Mouse (Mus musculus) macrophage (primary cell): ENCODE measurements at regions not wholly inside any gene's neighbourhood (a gene's known extent, or its start where the extent isn't known, plus 50 kb on each side); places are given as distances from the start of the nearest gene placed in this dataset.

Experiments used
- H3K27ac ChIP-seq: fragments of 350-480 bp; formaldehyde crosslinking; 2 replicates; pipeline ENCODE4 v1.9.0; 2021
- H3K36me3 ChIP-seq: fragments of 350-480 bp; formaldehyde crosslinking; 2 replicates; pipeline ENCODE4 v1.9.0; 2021; ENCODE audit errors: inconsistent target
- H3K4me3 ChIP-seq: fragments of 350-480 bp; formaldehyde crosslinking; 2 replicates; pipeline ENCODE4 v1.9.0; 2021; ENCODE audit errors: inconsistent target
- H3K79me2 ChIP-seq: fragments of 350-480 bp; formaldehyde crosslinking; 2 replicates; pipeline ENCODE4 v1.9.0; 2021; ENCODE audit errors: inconsistent target
- WGBS: methylation state at CpG from one replicate; pipeline ENCODE4 v1.1.7; 2026; ENCODE audit warnings: inconsistent platforms; ENCODE audit not compliant: missing documents; 5-methylcytosine and 5-hydroxymethylcytosine counted together

DNA sequence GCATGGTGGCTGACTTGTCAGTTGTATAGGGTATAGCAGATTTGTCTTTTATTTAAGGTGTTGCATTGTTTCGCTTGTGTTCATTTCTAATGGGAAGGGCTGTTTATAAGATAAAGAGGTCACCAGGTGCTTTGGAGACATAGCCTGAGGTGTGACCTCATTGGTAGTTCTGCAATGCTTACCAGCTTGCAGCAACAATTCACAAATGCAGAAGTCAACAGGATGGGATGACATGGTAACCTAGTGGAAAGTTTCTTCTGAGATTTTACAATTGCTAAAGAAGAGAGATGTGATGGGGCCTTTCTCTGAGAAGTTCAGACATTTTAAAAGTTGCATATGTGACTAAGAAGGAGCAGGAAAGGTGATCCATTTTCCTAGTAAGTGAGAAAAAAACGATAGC lies 255.8 kb upstream of the Mmadhc start:
- Histone ChIP-seq H3K79me2 (no peaks in the 10 kb centered on the region), H3K36me3 (no peaks in the 10 kb centered on the region), H3K4me3 (no peak overlapping the region), H3K27ac (no peak overlapping the region)
- 87% methylated on average over 2 of the region's 2 CpGs for WGBS

- 80% methylated on average over 8 of the region's 8 CpGs for WGBS
- no peak overlapping the region for H3K27ac ChIP-seq
- H3K79me2 ChIP-seq: no peaks in the 10 kb centered on the region
- no peak overlapping the region for H3K4me3 ChIP-seq
- H3K36me3 ChIP-seq: no peaks in the 10 kb centered on the region
Observed at GRCm38 (mm10) chr2:50549871-50550270, 253.3 kb upstream of the Mmadhc start.

DNA sequence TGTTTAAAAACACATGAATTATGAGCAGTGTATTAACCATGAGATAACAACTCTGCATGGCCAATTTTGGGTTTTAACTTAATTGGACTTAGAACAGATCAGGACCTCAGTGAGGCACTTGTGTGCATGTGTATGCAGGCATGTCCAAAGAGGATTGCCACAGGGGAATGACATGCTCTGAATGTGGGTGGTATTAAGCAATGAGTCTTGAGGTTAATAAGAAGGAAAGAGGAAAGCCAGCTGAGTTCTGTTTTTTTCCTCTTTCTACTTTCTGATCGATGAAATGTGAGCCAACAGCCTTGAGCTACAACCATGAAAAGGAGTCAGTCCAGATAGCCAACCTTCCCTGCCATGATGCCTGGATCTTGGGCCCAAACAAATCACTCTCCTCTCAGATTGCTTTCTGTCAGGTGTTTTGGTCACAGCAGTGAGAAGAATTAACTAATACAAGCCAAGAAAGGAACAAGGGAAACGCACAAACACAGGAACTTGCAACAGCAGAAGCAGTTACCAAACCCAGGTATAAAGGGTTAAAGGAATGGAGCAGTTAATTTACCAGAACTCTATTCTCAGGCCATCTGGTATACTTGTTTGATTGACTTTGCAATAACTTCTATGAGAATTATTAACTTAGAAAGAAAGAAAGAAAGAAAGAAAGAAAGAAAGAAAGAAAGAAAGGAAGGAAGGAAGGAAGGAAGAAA lies 243.3 kb upstream of the Mmadhc start:
- Histone ChIP-seq H3K4me3 (no peak overlapping the region), H3K79me2 (no peaks in the 10 kb centered on the region), H3K36me3 (no peaks in the 10 kb centered on the region), H3K27ac (no peak overlapping the region)
- 10% methylated on average over 2 of the region's 2 CpGs for WGBS

- H3K27ac ChIP-seq: no peak overlapping the region
- no peak overlapping the region for H3K4me3 ChIP-seq
- no peaks in the 10 kb centered on the region for H3K79me2 ChIP-seq
- 62% methylated on average over 5 of the region's 5 CpGs for WGBS
- H3K36me3 ChIP-seq: no peaks in the 10 kb centered on the region
Observed at GRCm38 (mm10) chr2:50538068-50538467, 241.5 kb upstream of the Mmadhc start.

DNA sequence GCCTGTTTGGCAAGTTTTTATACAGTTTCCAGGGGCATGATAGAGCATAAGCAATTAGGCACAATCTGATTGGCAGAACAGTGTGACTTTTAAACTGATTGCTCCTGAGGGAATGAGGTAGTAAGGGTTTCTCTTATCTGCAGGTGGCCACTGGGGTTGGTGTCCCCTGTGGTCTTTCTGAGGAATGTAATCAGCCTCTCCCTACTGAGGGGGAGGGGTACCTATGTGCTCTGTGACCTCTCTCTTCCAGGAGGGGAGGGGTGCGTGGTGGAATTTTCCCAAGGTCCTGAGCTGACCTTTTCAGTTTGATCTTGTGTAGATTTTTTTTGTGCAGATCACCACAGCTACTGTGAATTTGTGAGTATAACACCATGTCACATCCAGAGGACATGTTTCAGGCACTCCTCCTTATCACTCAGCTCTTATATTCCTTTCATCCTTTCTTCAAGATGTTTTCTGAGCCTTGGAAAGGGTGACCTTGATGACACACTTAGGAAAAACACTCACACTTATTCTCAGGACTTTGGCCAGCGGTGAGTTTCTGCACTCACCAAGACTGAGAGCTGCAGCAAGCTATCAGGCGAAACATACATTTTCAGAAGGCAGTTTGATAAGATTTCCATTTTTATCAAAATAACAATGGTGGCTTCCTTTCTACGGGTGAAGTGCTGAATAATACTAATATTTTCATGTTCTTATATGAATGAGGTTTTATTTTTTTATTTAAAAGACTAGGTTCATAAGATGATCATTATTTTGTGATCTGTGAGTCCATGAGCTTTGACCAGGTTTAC lies 238.7 kb upstream of the Mmadhc start:
- Histone ChIP-seq H3K27ac (no peak overlapping the region), H3K79me2 (no peaks in the 10 kb centered on the region)
- WGBS: 98% methylated on average over 4 of the region's 4 CpGs

DNA sequence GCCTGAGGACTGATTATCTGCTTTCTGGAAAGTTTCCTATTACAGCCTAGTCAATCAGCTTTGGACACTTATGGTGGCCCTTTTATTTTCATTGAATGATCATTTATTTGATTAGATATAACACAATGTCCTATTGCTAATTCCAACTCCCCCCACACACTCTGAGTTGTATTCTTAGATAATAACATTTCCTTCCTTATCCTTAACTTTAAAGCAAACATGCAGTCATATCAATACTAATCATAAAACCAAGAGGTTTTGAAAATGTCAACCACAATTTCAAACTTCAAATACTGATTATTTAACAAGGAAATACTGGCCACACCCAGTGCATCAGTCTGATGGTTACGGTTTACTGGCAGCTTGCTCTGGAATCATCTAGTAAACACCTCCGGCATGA lies 237.1 kb upstream of the Mmadhc start:
- Histone ChIP-seq H3K27ac (no peak overlapping the region), H3K36me3 (no peaks in the 10 kb centered on the region), H3K79me2 (no peaks in the 10 kb centered on the region), H3K4me3 (no peak overlapping the region)
- 100% methylated on average over 2 of the region's 2 CpGs for WGBS

More for the DNA sequence above, 238.7 kb upstream of the Mmadhc start:
- no peaks in the 10 kb centered on the region for H3K36me3 ChIP-seq
- no peak overlapping the region for H3K4me3 ChIP-seq

DNA sequence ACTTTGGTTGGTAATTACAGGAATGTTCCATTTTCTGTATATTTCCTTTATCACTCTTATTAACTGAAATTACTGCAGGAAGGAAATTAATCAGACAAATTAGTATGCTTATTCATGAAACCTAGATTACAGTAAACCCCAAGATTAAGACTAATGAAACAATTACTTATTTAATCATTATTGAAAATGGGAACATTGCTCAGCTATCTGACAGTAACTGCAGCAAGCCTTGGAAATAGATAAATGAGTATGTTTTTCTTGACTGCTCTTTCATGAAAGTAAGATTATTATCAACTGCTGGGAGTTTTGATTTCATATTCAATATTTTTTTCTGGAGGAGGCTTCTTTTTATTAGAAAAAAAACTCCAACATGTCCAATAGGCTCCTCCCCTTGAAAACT lies 230.8 kb upstream of the Mmadhc start:
- Histone ChIP-seq H3K36me3 (no peaks in the 10 kb centered on the region), H3K4me3 (no peak overlapping the region), H3K27ac (no peak overlapping the region), H3K79me2 (no peaks in the 10 kb centered on the region)

DNA sequence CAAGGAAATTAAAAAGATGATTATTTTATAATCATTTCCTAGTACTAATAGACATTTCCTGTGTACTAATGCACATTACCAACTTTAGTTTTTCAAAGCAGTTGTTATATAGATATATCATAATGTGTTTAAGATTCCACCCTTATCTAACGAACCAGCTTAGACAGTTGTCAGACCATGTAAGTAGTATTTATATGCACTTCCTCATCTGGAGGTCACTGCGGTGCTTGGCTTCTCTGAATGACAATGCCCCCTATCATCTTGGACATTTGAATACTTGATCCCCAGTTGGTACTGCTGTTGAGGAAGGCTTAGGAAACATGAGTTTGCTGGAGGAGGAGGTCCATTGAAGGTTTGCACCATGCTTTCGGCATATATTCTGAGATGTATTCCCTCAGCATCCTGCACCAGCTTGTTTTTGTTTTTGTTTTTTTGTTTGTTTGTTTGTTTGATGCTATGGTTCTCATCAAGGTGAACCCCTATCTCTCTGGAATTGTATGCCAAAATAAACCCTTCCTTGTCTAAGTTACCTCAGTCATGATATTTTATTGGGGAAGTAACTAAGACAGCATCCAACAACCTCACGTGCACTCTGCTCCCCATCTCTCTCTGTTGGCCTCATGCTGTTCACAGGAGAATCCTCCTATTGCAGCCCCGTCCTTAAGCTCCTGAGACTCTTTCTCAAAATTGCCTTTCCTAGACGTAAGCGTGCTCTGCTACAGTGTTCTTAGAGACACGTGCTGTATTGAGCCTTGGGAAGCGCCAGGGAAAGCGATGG lies 228.4 kb upstream of the Mmadhc start:
- no peaks in the 10 kb centered on the region for H3K36me3 ChIP-seq
- no peak overlapping the region for H3K27ac ChIP-seq
- 82% methylated on average over 10 of the region's 10 CpGs for WGBS
- H3K4me3 ChIP-seq: no peak overlapping the region
- no peaks in the 10 kb centered on the region for H3K79me2 ChIP-seq

DNA sequence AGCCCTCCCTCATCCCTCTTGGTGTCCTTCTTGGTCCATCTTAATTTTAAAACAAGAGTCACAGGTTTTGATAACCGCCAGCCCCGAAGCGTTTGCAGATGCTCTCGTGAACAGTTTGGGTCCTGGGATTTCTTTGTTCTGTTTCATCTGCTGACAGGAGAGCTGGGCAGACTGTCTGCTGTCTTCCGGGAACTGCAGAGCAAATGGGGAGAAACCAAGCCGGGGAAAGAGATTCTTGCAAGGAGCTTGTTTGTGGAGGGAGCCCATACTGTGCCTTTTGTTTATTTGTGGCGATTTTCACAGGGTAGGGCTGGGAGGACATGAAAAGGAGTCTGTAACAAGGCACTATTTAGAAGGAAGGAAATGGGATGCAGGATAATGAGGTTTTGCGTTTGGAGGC lies 223.6 kb upstream of the Mmadhc start:
- Histone ChIP-seq H3K36me3 (no peaks in the 10 kb centered on the region), H3K79me2 (no peaks in the 10 kb centered on the region), H3K4me3 (no peak overlapping the region), H3K27ac (no peak overlapping the region)
- WGBS: 94% methylated on average over 8 of the region's 8 CpGs

GRCm38 (mm10) chr2:50519129-50519504 lies 222.5 kb upstream of the Mmadhc start:
- H3K36me3 ChIP-seq: no peaks in the 10 kb centered on the region
- no peaks in the 10 kb centered on the region for H3K79me2 ChIP-seq
- WGBS: 7% methylated on average over 1 of the region's 1 CpGs
- no peak overlapping the region for H3K4me3 ChIP-seq
- H3K27ac ChIP-seq: peak overlapping the region; percentile 76

- Histone ChIP-seq H3K79me2 (no peaks in the 10 kb centered on the region), H3K36me3 (no peaks in the 10 kb centered on the region), H3K4me3 (no peak overlapping the region), H3K27ac (peak overlapping the region; percentile 76)
- 56% methylated on average over 10 of the region's 10 CpGs for WGBS
Observed at GRCm38 (mm10) chr2:50518371-50519128, 221.9 kb upstream of the Mmadhc start.

- Histone ChIP-seq H3K4me3 (no peak overlapping the region), H3K36me3 (no peaks in the 10 kb centered on the region), H3K27ac (no peak overlapping the region), H3K79me2 (no peaks in the 10 kb centered on the region)
- WGBS: 95% methylated on average over 4 of the region's 4 CpGs
Observed at GRCm38 (mm10) chr2:50513276-50513675, 216.7 kb upstream of the Mmadhc start.

DNA sequence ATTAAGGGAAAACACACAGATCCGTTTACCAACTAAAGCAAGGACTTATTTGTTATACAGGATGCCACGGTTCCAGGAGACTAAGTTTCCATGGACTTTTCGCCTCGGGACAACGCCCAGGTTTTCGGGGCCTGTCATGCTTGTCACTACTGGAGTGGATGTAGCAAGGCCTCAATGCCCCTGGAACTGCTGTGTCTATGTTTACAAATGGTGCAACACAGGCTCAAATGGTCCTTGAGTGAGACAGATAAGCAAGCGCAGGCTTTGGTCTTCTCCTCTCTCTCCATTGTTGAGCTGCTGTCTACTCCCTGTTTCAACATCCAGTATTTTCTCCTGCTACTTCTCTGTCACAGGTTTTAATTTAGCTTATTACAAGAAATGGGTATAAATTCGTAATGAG lies 202.1 kb upstream of the Mmadhc start:
- H3K4me3 ChIP-seq: no peak overlapping the region
- H3K79me2 ChIP-seq: no peaks in the 10 kb centered on the region
- no peak overlapping the region for H3K27ac ChIP-seq
- no peaks in the 10 kb centered on the region for H3K36me3 ChIP-seq
- 99% methylated on average over 7 of the region's 8 CpGs for WGBS

- 86% methylated on average over 3 of the region's 3 CpGs for WGBS
- no peak overlapping the region for H3K4me3 ChIP-seq
- no peaks in the 10 kb centered on the region for H3K36me3 ChIP-seq
Observed at GRCm38 (mm10) chr2:50496057-50496433, 199.4 kb upstream of the Mmadhc start.

More at GRCm38 (mm10) chr2:50496057-50496433, 199.4 kb upstream of the Mmadhc start:
- no peaks in the 10 kb centered on the region for H3K79me2 ChIP-seq
- no peak overlapping the region for H3K27ac ChIP-seq
